Mouse (Mus musculus): ENCODE measurements around the gene Col23a1. TPM values are rescaled to one million over a fixed set of nuclear protein-coding genes. Genes with fewer than 3 reads are reported as not detected.
"Not testable (repeated sequence)": the region's sequence is repeated elsewhere in the genome, so short reads cannot be mapped to it uniquely, and the experiment has no call there.

Gene Col23a1
- polyA plus RNA-seq, 1 experiment from 2014 or later, result 21.6 TPM

GRCm38 (mm10) chr11:51351151-51351550 is 61.4 kb downstream of the Col23a1 start:
- Histone ChIP-seq H3K27me3 (ENCODE audit: control insufficient read depth, insufficient read depth, low read length) (no peaks in the 10 kb centered on the region), H3K27ac (ENCODE audit: low read length) (no peak overlapping the region), H3K4me1 (ENCODE audit: control insufficient read depth, insufficient read depth, low read length) (peaks cover 7% of the 10 kb centered on the region; the same call in 1 of the 2 replicates), H3K9me3 (ENCODE audit: control insufficient read depth, low read depth, low read length) (no peaks in the 10 kb centered on the region), H3K9ac (replicated peaks; ENCODE audit: low read depth, low read length) (no peak overlapping the region), H3K4me3 (ENCODE audit: low read depth, low read length) (no peak overlapping the region), H3K36me3 (ENCODE audit: control insufficient read depth, insufficient read depth, low read length) (no peaks in the 10 kb centered on the region), H3K4me2 (replicated peaks; ENCODE audit: low read depth, low read length) (no peak overlapping the region)
- no peak for ATAC-seq (ENCODE audit: insufficient number of reproducible peaks, insufficient read depth, low FRiP score, low read depth)
- 70% methylated on average over 9 of the region's 9 CpGs for WGBS

GRCm38 (mm10) chr11:51351841-51352240 is 62.1 kb downstream of the Col23a1 start:
- H3K4me1 ChIP-seq (ENCODE audit: control insufficient read depth, insufficient read depth, low read length), result peaks cover 7% of the 10 kb centered on the region; the same call in 1 of the 2 replicates
- no peak overlapping the region for H3K27ac ChIP-seq (ENCODE audit: low read length)

GRCm38 (mm10) chr11:51353746-51354145 is 64.0 kb downstream of the Col23a1 start:
- Histone ChIP-seq H3K27ac (ENCODE audit: low read length) (no peak overlapping the region), H3K9me3 (ENCODE audit: control insufficient read depth, low read depth, low read length) (no peaks in the 10 kb centered on the region), H3K4me1 (ENCODE audit: control insufficient read depth, insufficient read depth, low read length) (peaks cover 7% of the 10 kb centered on the region; the same call in 1 of the 2 replicates), H3K4me2 (replicated peaks; ENCODE audit: low read depth, low read length) (no peak overlapping the region), H3K36me3 (ENCODE audit: control insufficient read depth, insufficient read depth, low read length) (no peaks in the 10 kb centered on the region), H3K4me3 (ENCODE audit: low read depth, low read length) (no peak overlapping the region), H3K9ac (replicated peaks; ENCODE audit: low read depth, low read length) (no peak overlapping the region), H3K27me3 (ENCODE audit: control insufficient read depth, insufficient read depth, low read length) (no peaks in the 10 kb centered on the region)
- WGBS, result 73% methylated on average over 5 of the region's 5 CpGs
- no peak for ATAC-seq (ENCODE audit: insufficient number of reproducible peaks, insufficient read depth, low FRiP score, low read depth)

More at GRCm38 (mm10) chr11:51351841-51352240, 62.1 kb downstream of the Col23a1 start:
- ATAC-seq (ENCODE audit: insufficient number of reproducible peaks, insufficient read depth, low FRiP score, low read depth), result no peak
- no peak overlapping the region for H3K9ac ChIP-seq (replicated peaks; ENCODE audit: low read depth, low read length)
- H3K4me2 ChIP-seq (replicated peaks; ENCODE audit: low read depth, low read length), result no peak overlapping the region
- no peaks in the 10 kb centered on the region for H3K27me3 ChIP-seq (ENCODE audit: control insufficient read depth, insufficient read depth, low read length)
- H3K36me3 ChIP-seq (ENCODE audit: control insufficient read depth, insufficient read depth, low read length), result no peaks in the 10 kb centered on the region
- no peaks in the 10 kb centered on the region for H3K9me3 ChIP-seq (ENCODE audit: control insufficient read depth, low read depth, low read length)
- WGBS, result 43% methylated on average over 5 of the region's 5 CpGs
- no peak overlapping the region for H3K4me3 ChIP-seq (ENCODE audit: low read depth, low read length)

GRCm38 (mm10) chr11:51358981-51359380 is 69.3 kb downstream of the Col23a1 start:
- not testable (repeated sequence) for H3K36me3 ChIP-seq (ENCODE audit: control insufficient read depth, insufficient read depth, low read length); H3K9me3 ChIP-seq (ENCODE audit: control insufficient read depth, low read depth, low read length); ATAC-seq (ENCODE audit: insufficient number of reproducible peaks, insufficient read depth, low FRiP score, low read depth); H3K4me1 ChIP-seq (ENCODE audit: control insufficient read depth, insufficient read depth, low read length); H3K27ac ChIP-seq (ENCODE audit: low read length); H3K9ac ChIP-seq (replicated peaks; ENCODE audit: low read depth, low read length); H3K27me3 ChIP-seq (ENCODE audit: control insufficient read depth, insufficient read depth, low read length); H3K4me2 ChIP-seq (replicated peaks; ENCODE audit: low read depth, low read length); H3K4me3 ChIP-seq (ENCODE audit: low read depth, low read length)
- WGBS, result 94% methylated on average over 9 of the region's 9 CpGs

- Histone ChIP-seq H3K4me1 (ENCODE audit: control insufficient read depth, insufficient read depth, low read length) (no peaks in the 10 kb centered on the region), H3K9me3 (ENCODE audit: control insufficient read depth, low read depth, low read length) (no peaks in the 10 kb centered on the region), H3K4me2 (replicated peaks; ENCODE audit: low read depth, low read length) (no peak overlapping the region), H3K27me3 (ENCODE audit: control insufficient read depth, insufficient read depth, low read length) (no peaks in the 10 kb centered on the region), H3K27ac (ENCODE audit: low read length) (no peak overlapping the region), H3K4me3 (ENCODE audit: low read depth, low read length) (no peak overlapping the region), H3K9ac (replicated peaks; ENCODE audit: low read depth, low read length) (no peak overlapping the region), H3K36me3 (ENCODE audit: control insufficient read depth, insufficient read depth, low read length) (no peaks in the 10 kb centered on the region)
- WGBS, result 69% methylated on average over 5 of the region's 5 CpGs
- no peak for ATAC-seq (ENCODE audit: insufficient number of reproducible peaks, insufficient read depth, low FRiP score, low read depth)
Observed at GRCm38 (mm10) chr11:51364353-51364752, 74.6 kb downstream of the Col23a1 start.

GRCm38 (mm10) chr11:51367334-51367733 is 77.6 kb downstream of the Col23a1 start:
- Histone ChIP-seq H3K4me1 (ENCODE audit: control insufficient read depth, insufficient read depth, low read length) (no peaks in the 10 kb centered on the region), H3K9ac (replicated peaks; ENCODE audit: low read depth, low read length) (no peak overlapping the region), H3K4me2 (replicated peaks; ENCODE audit: low read depth, low read length) (no peak overlapping the region), H3K9me3 (ENCODE audit: control insufficient read depth, low read depth, low read length) (no peaks in the 10 kb centered on the region), H3K27me3 (ENCODE audit: control insufficient read depth, insufficient read depth, low read length) (no peaks in the 10 kb centered on the region), H3K4me3 (ENCODE audit: low read depth, low read length) (no peak overlapping the region), H3K27ac (ENCODE audit: low read length) (no peak overlapping the region), H3K36me3 (ENCODE audit: control insufficient read depth, insufficient read depth, low read length) (no peaks in the 10 kb centered on the region)
- WGBS, result 78% methylated on average over 5 of the region's 5 CpGs
- ATAC-seq (ENCODE audit: insufficient number of reproducible peaks, insufficient read depth, low FRiP score, low read depth), result no peak

- Histone ChIP-seq H3K36me3 (ENCODE audit: control insufficient read depth, insufficient read depth, low read length) (no peaks in the 10 kb centered on the region), H3K9ac (replicated peaks; ENCODE audit: low read depth, low read length) (no peak overlapping the region), H3K9me3 (ENCODE audit: control insufficient read depth, low read depth, low read length) (no peaks in the 10 kb centered on the region), H3K4me1 (ENCODE audit: control insufficient read depth, insufficient read depth, low read length) (no peaks in the 10 kb centered on the region), H3K27me3 (ENCODE audit: control insufficient read depth, insufficient read depth, low read length) (no peaks in the 10 kb centered on the region), H3K4me2 (replicated peaks; ENCODE audit: low read depth, low read length) (no peak overlapping the region), H3K27ac (ENCODE audit: low read length) (no peak overlapping the region), H3K4me3 (ENCODE audit: low read depth, low read length) (no peak overlapping the region)
- WGBS, result 54% methylated on average over 4 of the region's 4 CpGs
- no peak for ATAC-seq (ENCODE audit: insufficient number of reproducible peaks, insufficient read depth, low FRiP score, low read depth)
Observed at GRCm38 (mm10) chr11:51370273-51370672, 80.6 kb downstream of the Col23a1 start.

GRCm38 (mm10) chr11:51371321-51371720 is 81.6 kb downstream of the Col23a1 start:
- no peaks in the 10 kb centered on the region for H3K9me3 ChIP-seq (ENCODE audit: control insufficient read depth, low read depth, low read length)
- no peak for ATAC-seq (ENCODE audit: insufficient number of reproducible peaks, insufficient read depth, low FRiP score, low read depth)
- H3K4me3 ChIP-seq (ENCODE audit: low read depth, low read length), result no peak overlapping the region
- no peaks in the 10 kb centered on the region for H3K36me3 ChIP-seq (ENCODE audit: control insufficient read depth, insufficient read depth, low read length)
- no peaks in the 10 kb centered on the region for H3K27me3 ChIP-seq (ENCODE audit: control insufficient read depth, insufficient read depth, low read length)
- H3K9ac ChIP-seq (replicated peaks; ENCODE audit: low read depth, low read length), result no peak overlapping the region
- H3K4me1 ChIP-seq (ENCODE audit: control insufficient read depth, insufficient read depth, low read length), result peaks cover 1% of the 10 kb centered on the region; the same call in 1 of the 2 replicates
- no peak overlapping the region for H3K4me2 ChIP-seq (replicated peaks; ENCODE audit: low read depth, low read length)
- WGBS, result 70% methylated on average over 4 of the region's 4 CpGs
- H3K27ac ChIP-seq (ENCODE audit: low read length), result no peak overlapping the region

- Histone ChIP-seq H3K36me3 (ENCODE audit: control insufficient read depth, insufficient read depth, low read length) (no peaks in the 10 kb centered on the region), H3K4me2 (replicated peaks; ENCODE audit: low read depth, low read length) (no peak overlapping the region), H3K9ac (replicated peaks; ENCODE audit: low read depth, low read length) (no peak overlapping the region), H3K4me1 (ENCODE audit: control insufficient read depth, insufficient read depth, low read length) (peaks cover 3% of the 10 kb centered on the region; the same call in 1 of the 2 replicates), H3K4me3 (ENCODE audit: low read depth, low read length) (no peak overlapping the region), H3K27me3 (ENCODE audit: control insufficient read depth, insufficient read depth, low read length) (no peaks in the 10 kb centered on the region), H3K9me3 (ENCODE audit: control insufficient read depth, low read depth, low read length) (no peaks in the 10 kb centered on the region), H3K27ac (ENCODE audit: low read length) (no peak overlapping the region)
- 83% methylated on average over 1 of the region's 1 CpGs for WGBS
- no peak for ATAC-seq (ENCODE audit: insufficient number of reproducible peaks, insufficient read depth, low FRiP score, low read depth)
Observed at GRCm38 (mm10) chr11:51371926-51372325, 82.2 kb downstream of the Col23a1 start.

All from stomach, embryonic 14.5 days (tissue).